Mouse (Mus musculus): ENCODE measurements around the gene Bmper. TPM values are rescaled to one million over a fixed set of nuclear protein-coding genes. Genes with fewer than 3 reads are reported as not detected.

Bmper gene
- total and polyA plus RNA-seq, 3 experiments = 1.3 to 1.9 (median 1.4) TPM

DNA sequence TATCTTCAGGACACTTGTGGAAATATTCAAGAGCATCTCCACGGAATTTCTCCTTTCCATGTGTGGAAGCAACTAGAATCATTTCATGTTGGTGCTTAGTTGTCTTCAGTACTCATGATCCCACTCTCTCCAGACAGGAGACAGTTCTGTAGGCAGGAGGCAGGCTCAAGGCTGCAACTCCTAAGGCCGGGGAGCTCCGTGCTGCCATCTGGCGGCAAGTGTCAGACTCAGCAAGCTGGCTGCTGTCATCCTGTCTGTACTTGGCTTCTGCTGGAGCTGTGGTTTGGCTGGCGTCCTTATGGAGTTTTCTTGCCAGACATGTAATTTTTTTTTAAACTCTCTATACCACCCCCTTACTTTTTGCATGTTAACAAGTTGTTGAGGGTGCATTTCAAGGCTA, 27.1 kb downstream of the Bmper start:
- peak; percentile 73 for DNase-seq (ENCODE audit: extremely low read depth)
- Histone ChIP-seq H3K27ac (ENCODE audit: insufficient read depth, low read depth) (no peak overlapping the region), H3K36me3 (replicated peaks in 1 of 2; ENCODE audit: control insufficient read depth in 1 of 2, insufficient read depth in 1 of 2, low read length in 1 of 2) (no peaks in the 10 kb centered on the region), H3K4me3 (replicated peaks in 1 of 3; ENCODE audit: low read depth in 2 of 3, low read length in 2 of 3, poor library complexity in 1 of 3) (no peak overlapping the region), H3K27me3 (replicated peaks) (no peaks in the 10 kb centered on the region), H3K4me2 (ENCODE audit: insufficient read depth, low read depth, poor library complexity, severe bottlenecking) (no peak overlapping the region), H3K9me3 (replicated peaks; ENCODE audit: low read length) (no peaks in the 10 kb centered on the region), H3K4me1 (ENCODE audit: control insufficient read depth in 1 of 2, insufficient read depth in 2 of 2) (peaks cover 0 to 17% of the 10 kb centered on the region in 2 experiments; a peak in 2 of 4 replicates), H3K9ac (ENCODE audit: insufficient read depth, low read depth) (no peak overlapping the region), H3K79me2 (replicated peaks; ENCODE audit: control insufficient read depth, extremely low read depth, insufficient read depth, poor library complexity, severe bottlenecking) (no peaks in the 10 kb centered on the region)
- in situ Hi-C loops (cut with MboI; ENCODE audit: low pct_ligation_motif_present, low pct_unique_long_range_greater_than_20kb, low sequenced_read_pairs) = no loop called here
- TF ChIP-seq CTCF (conservative IDR thresholded peaks at IDR 0.05 in 1 of 2, IDR thresholded peaks at IDR 0.05 in 1 of 2; ENCODE audit: low read depth in 2 of 2, low read length in 2 of 2) = peak; percentile 67 to 86; a peak in 3 of 4 replicates
- TF ChIP-seq ZC3H11A (IDR thresholded peaks at IDR 0.05; ENCODE audit: low read depth, low read length) = peak; percentile 16; the same call in 1 of the 2 replicates
- TF ChIP-seq TBP (conservative IDR thresholded peaks at IDR 0.05; ENCODE audit: low read depth, low read length) = no peak
- peak; percentile 63 for TF ChIP-seq RAD21 (IDR thresholded peaks at IDR 0.05; ENCODE audit: low read depth, low read length)
- no peak for TF ChIP-seq SIN3A (IDR thresholded peaks at IDR 0.05; ENCODE audit: low read length)
- peak; percentile 91 for TF ChIP-seq SMC3 (IDR thresholded peaks at IDR 0.05; ENCODE audit: low read depth, low read length)
- dilution Hi-C loops (cut with MboI; ENCODE audit: extremely low pct_ligation_motif_present, extremely low pct_unique_long_range_greater_than_20kb, low sequenced_read_pairs) = no loop called here

DNA sequence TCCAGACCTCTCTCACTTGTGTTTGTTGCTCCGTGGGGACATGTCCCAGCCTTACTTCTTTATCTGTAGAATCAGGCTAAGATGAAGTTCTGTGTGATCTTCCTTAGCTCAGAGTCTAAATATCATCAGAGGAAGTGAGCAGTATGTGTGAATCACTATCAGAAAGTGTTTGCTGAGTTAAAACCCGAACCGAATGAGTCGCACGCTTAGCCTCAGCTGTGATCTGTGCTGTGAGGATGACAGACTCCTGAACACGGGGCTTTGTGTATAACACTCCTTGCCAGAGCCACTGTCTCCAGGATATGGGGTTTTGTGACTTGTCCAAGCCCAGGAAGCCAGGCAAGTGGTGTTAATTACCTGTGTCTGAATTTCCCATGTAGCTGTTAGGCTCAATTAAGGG, 28.1 kb downstream of the Bmper start:
- Histone ChIP-seq H3K79me2 (replicated peaks; ENCODE audit: control insufficient read depth, extremely low read depth, insufficient read depth, poor library complexity, severe bottlenecking) (no peaks in the 10 kb centered on the region), H3K4me2 (ENCODE audit: insufficient read depth, low read depth, poor library complexity, severe bottlenecking) (no peak overlapping the region), H3K9me3 (replicated peaks; ENCODE audit: low read length) (no peaks in the 10 kb centered on the region), H3K36me3 (replicated peaks in 1 of 2; ENCODE audit: control insufficient read depth in 1 of 2, insufficient read depth in 1 of 2, low read length in 1 of 2) (no peaks in the 10 kb centered on the region), H3K9ac (ENCODE audit: insufficient read depth, low read depth) (no peak overlapping the region), H3K4me3 (replicated peaks in 1 of 3; ENCODE audit: low read depth in 2 of 3, low read length in 2 of 3, poor library complexity in 1 of 3) (no peak overlapping the region), H3K27ac (ENCODE audit: insufficient read depth, low read depth) (no peak overlapping the region), H3K27me3 (replicated peaks) (no peaks in the 10 kb centered on the region), H3K4me1 (ENCODE audit: control insufficient read depth in 1 of 2, insufficient read depth in 2 of 2) (peaks cover 0 to 22% of the 10 kb centered on the region in 2 experiments; a peak in 2 of 4 replicates)
- no peak for TF ChIP-seq EP300 (IDR thresholded peaks at IDR 0.05; ENCODE audit: low read length)
- no peak for TF ChIP-seq CHD1 (IDR thresholded peaks at IDR 0.05; ENCODE audit: low read depth, low read length)
- no peak for TF ChIP-seq RAD21 (IDR thresholded peaks at IDR 0.05; ENCODE audit: low read depth, low read length)
- TF ChIP-seq E2F4 (IDR thresholded peaks at IDR 0.05; ENCODE audit: insufficient replicate concordance, low read depth, low read length) = no peak
- no peak for TF ChIP-seq KAT2A (IDR thresholded peaks at IDR 0.05; ENCODE audit: insufficient replicate concordance, low read length)
- no peak for TF ChIP-seq NRF1 (IDR thresholded peaks at IDR 0.05; ENCODE audit: low read depth, low read length)
- no peak for TF ChIP-seq SMC3 (IDR thresholded peaks at IDR 0.05; ENCODE audit: low read depth, low read length)
- TF ChIP-seq RCOR1 (conservative IDR thresholded peaks at IDR 0.05; ENCODE audit: low read depth, low read length) = no peak
- TF ChIP-seq UBTF (IDR thresholded peaks at IDR 0.05; ENCODE audit: low read depth, low read length) = no peak
- TF ChIP-seq PAX5 (IDR thresholded peaks at IDR 0.05; ENCODE audit: low read length) = no peak
- TF ChIP-seq BHLHE40 (IDR thresholded peaks at IDR 0.05; ENCODE audit: low read depth, low read length) = no peak
- TF ChIP-seq POLR2A (IDR thresholded peaks at IDR 0.05; ENCODE audit: low read depth, low read length) = no peak
- TF ChIP-seq ZMIZ1 (IDR thresholded peaks at IDR 0.05; ENCODE audit: low read depth, low read length) = no peak
- TF ChIP-seq TCF12 (IDR thresholded peaks at IDR 0.05; ENCODE audit: low read depth, low read length) = no peak
- DNase-seq (ENCODE audit: extremely low read depth) = no peak
- dilution Hi-C loops (cut with MboI; ENCODE audit: extremely low pct_ligation_motif_present, extremely low pct_unique_long_range_greater_than_20kb, low sequenced_read_pairs) = no loop called here
- in situ Hi-C loops (cut with MboI; ENCODE audit: low pct_ligation_motif_present, low pct_unique_long_range_greater_than_20kb, low sequenced_read_pairs) = no loop called here
